Mouse (Mus musculus): ENCODE measurements around the gene Lifr. TPM values are rescaled to one million over a fixed set of nuclear protein-coding genes. Genes with fewer than 3 reads are reported as not detected.

Lifr gene
- polyA plus RNA-seq, 1 experiment = 29.9 TPM

GRCm38 (mm10) chr15:7066752-7067151 lies 23.7 kb upstream of the Lifr start:
- 76% methylated on average over 3 of the region's 3 CpGs for WGBS
- Histone ChIP-seq H3K4me1 (ENCODE audit: control insufficient read depth, insufficient read depth, insufficient read length, low read length) (no peaks in the 10 kb centered on the region), H3K27ac (ENCODE audit: insufficient read depth, low read depth, low read length) (no peak overlapping the region), H3K4me3 (ENCODE audit: low read depth, low read length) (no peak overlapping the region), H3K27me3 (ENCODE audit: control insufficient read depth, insufficient read depth, low read length) (peaks cover 3% of the 10 kb centered on the region; the same call in 1 of the 2 replicates), H3K36me3 (ENCODE audit: control insufficient read depth, insufficient read depth, low read length) (no peaks in the 10 kb centered on the region)
- TF ChIP-seq POLR2A (IDR thresholded peaks at IDR 0.05; ENCODE audit: low read depth, low read length) (no peak), CTCF (IDR thresholded peaks at IDR 0.05; ENCODE audit: extremely low read depth, insufficient read length, insufficient replicate concordance, low read depth, low read length) (no peak)

- H3K27me3 ChIP-seq (ENCODE audit: control insufficient read depth, insufficient read depth, low read length) = no peaks in the 10 kb centered on the region
- H3K4me3 ChIP-seq (ENCODE audit: low read depth, low read length) = no peak overlapping the region
- no peak for TF ChIP-seq POLR2A (IDR thresholded peaks at IDR 0.05; ENCODE audit: low read depth, low read length)
- no peak for TF ChIP-seq CTCF (IDR thresholded peaks at IDR 0.05; ENCODE audit: extremely low read depth, insufficient read length, insufficient replicate concordance, low read depth, low read length)
- H3K36me3 ChIP-seq (ENCODE audit: control insufficient read depth, insufficient read depth, low read length) = no peaks in the 10 kb centered on the region
- H3K27ac ChIP-seq (ENCODE audit: insufficient read depth, low read depth, low read length) = no peak overlapping the region
- no peaks in the 10 kb centered on the region for H3K4me1 ChIP-seq (ENCODE audit: control insufficient read depth, insufficient read depth, insufficient read length, low read length)
- WGBS = 55% methylated on average over 7 of the region's 7 CpGs
Measured at GRCm38 (mm10) chr15:7069374-7069773, 21.0 kb upstream of the Lifr start.

GRCm38 (mm10) chr15:7070199-7070794 lies 20.1 kb upstream of the Lifr start:
- Histone ChIP-seq H3K4me1 (ENCODE audit: control insufficient read depth, insufficient read depth, insufficient read length, low read length) (peaks cover under 1% of the 10 kb centered on the region; the same call in 1 of the 2 replicates), H3K4me3 (ENCODE audit: low read depth, low read length) (no peak overlapping the region), H3K36me3 (ENCODE audit: control insufficient read depth, insufficient read depth, low read length) (no peaks in the 10 kb centered on the region), H3K27me3 (ENCODE audit: control insufficient read depth, insufficient read depth, low read length) (no peaks in the 10 kb centered on the region), H3K27ac (ENCODE audit: insufficient read depth, low read depth, low read length) (no peak overlapping the region)
- TF ChIP-seq POLR2A (IDR thresholded peaks at IDR 0.05; ENCODE audit: low read depth, low read length) = no peak
- no peak for TF ChIP-seq CTCF (IDR thresholded peaks at IDR 0.05; ENCODE audit: extremely low read depth, insufficient read length, insufficient replicate concordance, low read depth, low read length)
- WGBS = 53% methylated on average over 6 of the region's 6 CpGs

- no peak overlapping the region for H3K27ac ChIP-seq (ENCODE audit: insufficient read depth, low read depth, low read length)
- H3K27me3 ChIP-seq (ENCODE audit: control insufficient read depth, insufficient read depth, low read length) = no peaks in the 10 kb centered on the region
- no peaks in the 10 kb centered on the region for H3K36me3 ChIP-seq (ENCODE audit: control insufficient read depth, insufficient read depth, low read length)
- peaks cover 4% of the 10 kb centered on the region; the same call in 1 of the 2 replicates for H3K4me1 ChIP-seq (ENCODE audit: control insufficient read depth, insufficient read depth, insufficient read length, low read length)
- WGBS = 67% methylated on average over 3 of the region's 3 CpGs
- no peak overlapping the region for H3K4me3 ChIP-seq (ENCODE audit: low read depth, low read length)
- no peak for TF ChIP-seq CTCF (IDR thresholded peaks at IDR 0.05; ENCODE audit: extremely low read depth, insufficient read length, insufficient replicate concordance, low read depth, low read length)
- no peak for TF ChIP-seq POLR2A (IDR thresholded peaks at IDR 0.05; ENCODE audit: low read depth, low read length)
Measured at GRCm38 (mm10) chr15:7073269-7073668, 17.1 kb upstream of the Lifr start.

- no peak overlapping the region for H3K27ac ChIP-seq (ENCODE audit: insufficient read depth, low read depth, low read length)
- H3K27me3 ChIP-seq (ENCODE audit: control insufficient read depth, insufficient read depth, low read length) = no peaks in the 10 kb centered on the region
- WGBS = 35% methylated on average over 6 of the region's 6 CpGs
- no peak overlapping the region for H3K4me3 ChIP-seq (ENCODE audit: low read depth, low read length)
- no peak for TF ChIP-seq POLR2A (IDR thresholded peaks at IDR 0.05; ENCODE audit: low read depth, low read length)
- TF ChIP-seq CTCF (IDR thresholded peaks at IDR 0.05; ENCODE audit: extremely low read depth, insufficient read length, insufficient replicate concordance, low read depth, low read length) = no peak
- no peaks in the 10 kb centered on the region for H3K36me3 ChIP-seq (ENCODE audit: control insufficient read depth, insufficient read depth, low read length)
- peaks cover 4% of the 10 kb centered on the region; the same call in 1 of the 2 replicates for H3K4me1 ChIP-seq (ENCODE audit: control insufficient read depth, insufficient read depth, insufficient read length, low read length)
Measured at GRCm38 (mm10) chr15:7075185-7075584, 15.2 kb upstream of the Lifr start.

GRCm38 (mm10) chr15:7078356-7078755 lies 12.1 kb upstream of the Lifr start:
- WGBS = 71% methylated on average over 2 of the region's 2 CpGs
- Histone ChIP-seq H3K27me3 (ENCODE audit: control insufficient read depth, insufficient read depth, low read length) (0 out of 2 replicates have a peak, but pooled peaks cover 5% of the 10 kb centered on the region), H3K4me3 (ENCODE audit: low read depth, low read length) (no peak overlapping the region), H3K36me3 (ENCODE audit: control insufficient read depth, insufficient read depth, low read length) (no peaks in the 10 kb centered on the region), H3K27ac (ENCODE audit: insufficient read depth, low read depth, low read length) (no peak overlapping the region), H3K4me1 (ENCODE audit: control insufficient read depth, insufficient read depth, insufficient read length, low read length) (peaks cover 4% of the 10 kb centered on the region; the same call in 1 of the 2 replicates)
- TF ChIP-seq CTCF (IDR thresholded peaks at IDR 0.05; ENCODE audit: extremely low read depth, insufficient read length, insufficient replicate concordance, low read depth, low read length) = no peak
- no peak for TF ChIP-seq POLR2A (IDR thresholded peaks at IDR 0.05; ENCODE audit: low read depth, low read length)

- Histone ChIP-seq H3K27me3 (ENCODE audit: control insufficient read depth, insufficient read depth, low read length) (0 out of 2 replicates have a peak, but pooled peaks cover 5% of the 10 kb centered on the region), H3K36me3 (ENCODE audit: control insufficient read depth, insufficient read depth, low read length) (no peaks in the 10 kb centered on the region), H3K4me3 (ENCODE audit: low read depth, low read length) (no peak overlapping the region), H3K4me1 (ENCODE audit: control insufficient read depth, insufficient read depth, insufficient read length, low read length) (peaks cover 4% of the 10 kb centered on the region; the same call in 1 of the 2 replicates), H3K27ac (ENCODE audit: insufficient read depth, low read depth, low read length) (no peak overlapping the region)
- TF ChIP-seq CTCF (IDR thresholded peaks at IDR 0.05; ENCODE audit: extremely low read depth, insufficient read length, insufficient replicate concordance, low read depth, low read length) (no peak), POLR2A (IDR thresholded peaks at IDR 0.05; ENCODE audit: low read depth, low read length) (no peak)
- 91% methylated on average over 4 of the region's 4 CpGs for WGBS
Measured at GRCm38 (mm10) chr15:7079631-7080337, 10.6 kb upstream of the Lifr start.
